Mouse (Mus musculus): ENCODE measurements around the gene Ap1b1. TPM values are rescaled to one million over a fixed set of nuclear protein-coding genes. Genes with fewer than 3 reads are reported as not detected.

The Ap1b1 gene
- polyA plus RNA-seq, 1 experiment from 2014 or later, result 87.2 TPM

DNA sequence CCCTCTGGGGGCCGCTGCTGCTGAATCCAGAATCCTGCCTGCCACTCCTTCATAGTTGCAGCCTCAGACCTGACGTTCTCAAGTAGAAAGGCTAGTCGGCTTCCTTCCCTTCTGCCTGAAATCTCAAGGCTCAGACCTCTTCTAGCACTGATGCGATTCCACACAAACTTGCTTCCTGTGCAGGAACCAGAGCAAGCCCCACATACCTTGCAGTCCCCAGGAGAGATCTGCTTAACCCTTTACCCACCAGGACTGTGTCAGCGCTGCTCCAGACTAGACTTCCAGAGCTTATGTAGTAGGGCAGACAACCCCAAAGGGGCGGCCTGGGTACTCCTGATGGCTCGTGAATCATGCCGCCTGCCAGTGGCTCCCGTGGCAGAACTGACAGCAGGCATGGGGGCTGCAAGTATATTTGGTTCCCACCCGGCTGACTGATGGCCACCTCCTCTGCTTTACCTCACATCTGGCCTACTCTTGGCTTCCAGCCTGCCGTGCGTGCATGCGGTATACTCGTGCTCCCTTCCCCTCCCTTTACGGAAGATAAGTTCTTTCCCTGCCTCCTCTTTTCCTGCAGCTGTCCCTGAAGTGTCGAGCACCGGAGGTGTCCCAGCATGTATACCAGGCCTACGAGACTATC is 54.6 kb downstream of the Ap1b1 start:
- Histone ChIP-seq H3K27me3 (no peaks in the 10 kb centered on the region), H3K36me3 (peaks cover 70% of the 10 kb centered on the region), H3K9me3 (no peaks in the 10 kb centered on the region), H3K27ac (no peak overlapping the region), H3K4me1 (replicated peaks) (no peaks in the 10 kb centered on the region), H3K9ac (replicated peaks) (no peak overlapping the region), H3K4me3 (replicated peaks) (no peak overlapping the region), H3K4me2 (replicated peaks) (no peak overlapping the region)
- no peak for ATAC-seq
- WGBS, result 88% methylated on average over 18 of the region's 18 CpGs

DNA sequence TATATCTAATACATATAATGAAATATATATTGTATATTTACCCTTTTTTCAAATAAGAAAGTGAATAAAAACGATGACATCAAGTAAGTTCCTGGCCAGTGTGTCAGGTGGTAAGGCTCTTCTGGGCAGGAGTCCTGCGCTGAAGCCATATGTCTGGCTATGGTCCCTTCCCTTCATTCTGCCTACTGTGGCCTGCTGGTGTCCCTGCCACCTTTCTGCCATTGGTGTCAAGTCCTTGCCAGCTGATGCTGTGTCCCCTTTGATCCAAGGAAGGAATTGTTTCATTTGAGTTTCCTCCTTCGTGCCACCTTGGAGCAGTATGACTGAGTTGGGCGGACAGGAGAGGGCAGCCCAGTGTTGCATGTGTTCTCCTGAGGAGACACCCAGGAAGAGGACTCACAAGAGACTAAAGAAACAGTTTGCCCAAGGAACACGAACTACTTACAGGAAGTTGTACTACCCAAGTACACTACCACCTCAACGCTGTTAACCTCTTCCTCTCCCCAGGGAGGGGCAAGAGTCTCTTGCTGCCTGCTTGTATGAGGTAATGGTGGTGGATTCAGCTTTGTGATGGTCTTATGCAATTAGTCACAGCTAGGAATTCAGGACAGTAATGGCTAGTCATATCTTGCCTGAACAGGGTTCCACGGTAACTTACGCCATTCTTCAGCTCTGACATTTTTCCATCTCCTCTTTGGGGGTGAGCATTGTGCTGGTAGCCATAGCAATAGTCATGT is 56.2 kb downstream of the Ap1b1 start:
- H3K27me3 ChIP-seq, result no peaks in the 10 kb centered on the region
- H3K4me2 ChIP-seq (replicated peaks), result no peak overlapping the region
- no peaks in the 10 kb centered on the region for H3K9me3 ChIP-seq
- peaks cover 54% of the 10 kb centered on the region for H3K36me3 ChIP-seq
- no peak for ATAC-seq
- H3K27ac ChIP-seq, result no peak overlapping the region
- no peaks in the 10 kb centered on the region for H3K4me1 ChIP-seq (replicated peaks)
- no peak overlapping the region for H3K4me3 ChIP-seq (replicated peaks)
- no peak overlapping the region for H3K9ac ChIP-seq (replicated peaks)
- 92% methylated on average over 8 of the region's 8 CpGs for WGBS

DNA sequence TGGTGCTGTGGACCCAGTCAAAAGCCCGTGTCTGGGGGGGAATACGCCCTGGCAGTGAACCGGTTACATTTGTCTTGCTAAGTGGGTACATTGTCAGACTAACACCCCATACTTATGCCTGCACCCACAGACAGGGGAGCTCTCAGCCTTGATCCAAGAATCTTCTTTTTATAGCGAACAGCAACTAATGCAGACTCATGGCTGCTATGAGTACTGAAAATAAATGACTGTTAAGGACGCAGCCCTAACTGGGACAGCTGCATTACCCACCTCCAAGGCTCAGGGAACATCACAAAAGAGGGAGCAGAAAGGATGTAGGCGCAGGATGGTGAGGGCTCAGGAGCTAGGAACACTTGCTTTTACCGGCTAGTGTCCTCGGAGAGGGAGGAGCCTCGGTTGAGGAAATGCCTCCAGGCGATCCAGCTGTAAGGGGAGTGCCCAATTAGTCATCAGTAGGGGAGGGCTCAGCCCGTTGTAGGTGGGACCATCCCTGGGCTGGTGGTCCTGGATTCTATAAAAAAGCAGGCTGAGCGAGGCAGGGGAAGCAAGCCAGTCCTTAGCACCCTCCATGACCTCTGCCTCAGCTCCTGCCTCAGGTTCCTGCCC is 59.8 kb downstream of the Ap1b1 start:
- WGBS, result 52% methylated on average over 12 of the region's 12 CpGs
- Histone ChIP-seq H3K27ac (no peak overlapping the region), H3K27me3 (no peaks in the 10 kb centered on the region), H3K4me3 (replicated peaks) (no peak overlapping the region), H3K36me3 (peaks cover 18% of the 10 kb centered on the region), H3K4me1 (replicated peaks) (no peaks in the 10 kb centered on the region), H3K9me3 (no peaks in the 10 kb centered on the region), H3K9ac (replicated peaks) (no peak overlapping the region), H3K4me2 (replicated peaks) (no peak overlapping the region)
- no peak for ATAC-seq

DNA sequence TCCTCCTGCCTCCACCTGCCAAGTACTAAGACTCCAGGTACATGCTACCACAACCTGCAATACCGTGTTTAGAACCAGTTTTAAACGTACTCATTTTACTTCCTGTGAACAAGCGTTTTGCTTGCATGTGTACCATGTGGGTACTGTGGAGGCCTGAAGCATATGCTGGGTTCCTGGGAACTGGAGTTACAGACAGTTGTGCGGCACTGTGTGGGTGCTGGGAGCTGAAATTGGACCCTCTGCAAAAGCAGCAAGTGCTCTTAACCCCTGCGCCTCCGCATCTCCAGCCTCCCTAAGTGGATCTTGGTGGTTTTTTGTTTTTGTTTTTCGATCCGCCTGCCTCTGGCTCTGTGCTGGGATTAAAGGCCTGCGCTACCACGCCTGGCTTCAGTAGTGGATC is 65.0 kb downstream of the Ap1b1 start:
- Histone ChIP-seq H3K4me3 (replicated peaks) (no peak overlapping the region), H3K27me3 (peaks cover 17% of the 10 kb centered on the region), H3K36me3 (no peaks in the 10 kb centered on the region), H3K4me2 (replicated peaks) (no peak overlapping the region), H3K9me3 (no peaks in the 10 kb centered on the region), H3K4me1 (replicated peaks) (peaks cover 14% of the 10 kb centered on the region), H3K27ac (no peak overlapping the region), H3K9ac (replicated peaks) (no peak overlapping the region)
- no peak for ATAC-seq
- WGBS, result 79% methylated on average over 10 of the region's 10 CpGs

DNA sequence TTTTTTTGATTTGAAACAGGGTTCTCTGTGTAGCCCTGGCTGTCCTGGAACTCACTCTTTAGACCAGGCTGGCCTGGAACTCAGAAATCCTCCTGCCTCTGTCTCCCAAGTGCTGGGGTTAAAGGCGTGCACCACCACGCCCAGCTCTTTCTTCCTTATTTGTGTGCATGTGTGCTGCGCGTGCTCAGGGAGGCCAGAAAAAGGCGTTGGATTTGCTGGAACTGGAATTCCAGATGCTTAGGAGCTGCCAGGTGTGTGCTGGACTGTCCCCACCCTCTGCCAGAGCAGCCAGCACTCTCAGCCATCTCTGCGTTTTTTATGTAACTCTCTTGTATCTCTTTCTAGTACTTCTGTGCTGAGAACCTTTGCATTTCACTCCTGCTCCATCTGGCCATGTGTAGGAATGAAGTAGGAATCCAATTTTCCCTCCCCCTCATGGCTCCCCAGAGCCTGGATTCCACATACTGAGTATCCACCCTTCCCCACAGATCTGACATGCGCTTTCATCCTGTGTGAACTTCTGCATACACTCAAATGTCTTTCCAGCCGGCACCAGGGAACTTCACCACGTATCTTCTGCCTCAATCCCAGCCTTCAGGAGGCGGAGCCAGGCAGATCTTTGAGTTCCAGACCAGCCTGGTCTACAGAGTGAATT is 65.7 kb downstream of the Ap1b1 start:
- WGBS, result 81% methylated on average over 10 of the region's 10 CpGs
- Histone ChIP-seq H3K9ac (replicated peaks) (no peak overlapping the region), H3K4me1 (replicated peaks) (peaks cover 21% of the 10 kb centered on the region), H3K36me3 (no peaks in the 10 kb centered on the region), H3K27me3 (peaks cover 24% of the 10 kb centered on the region), H3K4me2 (replicated peaks) (no peak overlapping the region), H3K9me3 (no peaks in the 10 kb centered on the region), H3K4me3 (replicated peaks) (no peak overlapping the region), H3K27ac (no peak overlapping the region)
- ATAC-seq, result no peak

DNA sequence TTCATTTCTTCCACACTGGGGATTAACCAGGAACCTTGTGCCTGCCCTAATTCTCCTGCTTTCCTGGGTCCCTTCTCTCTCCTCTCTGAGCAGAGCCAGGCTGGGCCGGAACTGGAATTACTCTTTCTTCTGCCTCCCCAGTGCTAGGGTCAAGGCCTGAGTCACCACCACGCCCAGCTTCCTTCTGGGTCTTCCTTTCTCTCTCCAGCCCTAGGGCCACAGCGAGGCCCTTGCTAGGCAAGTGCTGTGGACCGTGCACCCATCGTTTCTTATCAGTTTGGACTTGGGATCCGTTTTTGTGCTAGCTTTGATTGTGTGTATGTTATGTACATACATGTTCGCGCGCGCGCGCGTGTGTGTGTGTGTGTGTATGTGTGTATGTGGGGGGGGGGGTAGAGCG is 67.5 kb downstream of the Ap1b1 start:
- H3K9me3 ChIP-seq, result no peaks in the 10 kb centered on the region
- H3K27me3 ChIP-seq, result peaks cover 42% of the 10 kb centered on the region
- WGBS, result 89% methylated on average over 14 of the region's 14 CpGs
- H3K36me3 ChIP-seq, result no peaks in the 10 kb centered on the region
- ATAC-seq, result no peak
- no peak overlapping the region for H3K4me3 ChIP-seq (replicated peaks)
- H3K4me1 ChIP-seq (replicated peaks), result peaks cover 35% of the 10 kb centered on the region
- no peak overlapping the region for H3K4me2 ChIP-seq (replicated peaks)
- H3K27ac ChIP-seq, result no peak overlapping the region
- no peak overlapping the region for H3K9ac ChIP-seq (replicated peaks)

DNA sequence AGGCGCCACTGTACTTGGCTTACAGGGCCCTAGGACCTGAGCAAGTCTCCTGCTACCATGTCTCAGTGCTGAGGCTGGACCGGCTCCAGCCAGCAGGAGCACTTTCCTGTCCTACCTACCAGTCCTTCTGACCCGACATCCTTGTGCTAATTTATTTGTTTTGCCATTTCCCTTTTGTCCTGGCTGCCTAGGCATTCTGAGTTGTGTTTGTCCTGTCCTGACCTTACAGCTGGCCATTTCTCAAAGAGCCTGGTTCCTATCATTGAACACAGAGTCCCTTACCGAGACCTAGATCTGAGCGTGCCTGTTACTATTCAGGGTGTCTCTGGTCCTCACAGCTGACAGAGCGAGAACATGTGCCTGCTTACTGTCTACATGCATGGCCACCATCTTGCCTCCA is 68.2 kb downstream of the Ap1b1 start:
- 73% methylated on average over 6 of the region's 6 CpGs for WGBS
- H3K9me3 ChIP-seq, result no peaks in the 10 kb centered on the region
- no peaks in the 10 kb centered on the region for H3K36me3 ChIP-seq
- H3K4me1 ChIP-seq (replicated peaks), result peaks cover 41% of the 10 kb centered on the region
- H3K27ac ChIP-seq, result no peak overlapping the region
- no peak overlapping the region for H3K4me3 ChIP-seq (replicated peaks)
- H3K4me2 ChIP-seq (replicated peaks), result no peak overlapping the region
- no peak for ATAC-seq
- H3K27me3 ChIP-seq, result peaks cover 50% of the 10 kb centered on the region
- no peak overlapping the region for H3K9ac ChIP-seq (replicated peaks)

DNA sequence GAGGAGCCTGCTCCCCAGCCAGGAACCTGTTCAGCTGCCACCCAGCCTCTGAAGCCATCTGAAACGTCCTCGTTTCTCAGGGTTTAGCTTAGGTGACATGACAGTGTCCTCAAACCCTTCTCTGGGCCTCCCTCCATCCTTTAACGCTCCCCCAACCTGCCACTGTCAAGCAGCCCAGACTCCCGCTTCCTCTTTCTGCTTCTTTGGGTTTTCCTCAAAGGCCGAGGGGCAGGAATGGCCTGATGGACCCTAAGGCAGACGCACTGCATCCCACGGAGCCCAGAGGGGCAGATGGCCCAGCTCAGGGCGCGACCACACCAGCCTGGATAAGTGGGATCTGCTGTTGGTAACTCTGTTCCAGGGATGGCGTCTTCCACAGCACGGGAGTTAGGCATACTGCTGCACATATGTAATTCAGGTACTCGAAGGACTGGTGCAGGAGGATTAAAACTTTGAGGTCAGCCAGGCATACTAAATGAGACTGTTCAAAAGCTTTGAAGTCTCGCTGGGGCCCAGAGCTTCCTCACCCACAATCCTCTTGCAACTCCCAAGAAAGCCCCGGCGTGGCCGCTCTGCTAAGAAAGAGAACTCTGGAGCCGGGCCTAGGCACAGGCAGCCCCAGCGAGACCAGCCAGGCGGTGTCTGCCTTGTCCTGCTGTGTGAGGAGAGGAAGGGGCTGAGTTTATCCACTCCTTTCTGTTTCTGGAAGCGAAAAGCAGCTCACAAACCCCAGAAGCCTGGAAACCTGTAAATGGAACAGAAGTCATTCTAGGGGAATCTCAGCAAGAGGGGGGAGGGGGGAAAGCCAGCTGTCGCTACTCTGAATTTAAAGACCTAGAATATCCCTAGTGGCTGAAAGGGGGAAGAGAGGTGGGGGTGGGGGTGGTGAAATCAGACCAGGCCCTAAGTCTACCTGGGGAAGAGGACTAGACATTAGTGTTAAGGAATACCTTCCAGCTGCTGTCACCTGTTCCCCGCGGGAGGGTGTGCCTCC is 69.6 kb downstream of the Ap1b1 start:
- no peak overlapping the region for H3K4me2 ChIP-seq (replicated peaks)
- peak overlapping the region; percentile 5 for H3K9ac ChIP-seq (replicated peaks)
- H3K27me3 ChIP-seq, result peaks cover 63% of the 10 kb centered on the region
- peaks cover 49% of the 10 kb centered on the region for H3K4me1 ChIP-seq (replicated peaks)
- 15% methylated on average over 23 of the region's 23 CpGs for WGBS
- no peaks in the 10 kb centered on the region for H3K9me3 ChIP-seq
- ATAC-seq, result no peak
- no peak overlapping the region for H3K27ac ChIP-seq
- H3K4me3 ChIP-seq (replicated peaks), result no peak overlapping the region
- no peaks in the 10 kb centered on the region; the same call in 1 of the 2 replicates for H3K36me3 ChIP-seq

DNA sequence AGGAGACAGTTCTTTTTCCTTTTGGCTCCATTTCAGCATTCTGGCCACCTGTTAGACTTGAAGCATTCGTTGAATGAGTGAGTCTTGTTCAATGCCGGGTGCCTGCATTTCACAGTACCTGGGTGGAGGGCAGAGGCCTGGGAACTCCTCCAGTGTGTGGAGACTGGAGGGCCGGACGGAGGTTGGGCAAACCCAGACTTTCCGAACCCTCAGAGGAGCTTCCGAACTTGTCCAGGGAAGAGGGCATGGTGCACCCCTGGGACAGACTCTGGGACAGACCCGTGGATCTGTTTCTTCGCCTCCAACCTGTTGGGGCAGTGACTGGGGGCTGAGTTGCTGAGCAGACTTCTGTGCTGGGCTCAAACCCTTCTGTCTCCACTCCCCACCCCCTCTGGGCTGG is 70.4 kb downstream of the Ap1b1 start:
- H3K4me2 ChIP-seq (replicated peaks), result no peak overlapping the region
- H3K27ac ChIP-seq, result no peak overlapping the region
- H3K36me3 ChIP-seq, result no peaks in the 10 kb centered on the region; the same call in 1 of the 2 replicates
- H3K9me3 ChIP-seq, result no peaks in the 10 kb centered on the region
- ATAC-seq, result no peak
- WGBS, result 53% methylated on average over 8 of the region's 8 CpGs
- H3K9ac ChIP-seq (replicated peaks), result no peak overlapping the region
- peaks cover 57% of the 10 kb centered on the region for H3K4me1 ChIP-seq (replicated peaks)
- H3K27me3 ChIP-seq, result peaks cover 72% of the 10 kb centered on the region
- no peak overlapping the region for H3K4me3 ChIP-seq (replicated peaks)

DNA sequence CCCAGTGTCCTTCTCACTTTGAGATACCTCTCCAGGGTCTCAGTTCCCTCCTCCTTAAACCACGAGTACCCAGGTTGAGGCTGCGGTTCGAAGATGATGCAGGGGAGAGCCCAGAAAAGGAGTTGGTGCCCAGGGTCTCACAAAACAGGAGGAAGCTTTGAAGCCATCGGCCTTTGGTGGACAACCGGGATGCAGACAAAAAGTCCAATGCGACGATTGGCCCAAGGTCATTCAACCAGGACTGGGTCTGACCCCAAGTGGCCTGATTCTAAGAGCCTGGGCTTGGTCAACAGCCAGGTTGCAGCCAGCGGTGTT is 70.9 kb downstream of the Ap1b1 start:
- WGBS, result 16% methylated on average over 8 of the region's 8 CpGs
- no peaks in the 10 kb centered on the region for H3K9me3 ChIP-seq
- peak overlapping the region; percentile 85 for H3K4me2 ChIP-seq (replicated peaks)
- H3K4me1 ChIP-seq (replicated peaks), result peaks cover 61% of the 10 kb centered on the region
- H3K36me3 ChIP-seq, result no peaks in the 10 kb centered on the region; the same call in 1 of the 2 replicates
- peak overlapping the region; percentile 68 for H3K9ac ChIP-seq (replicated peaks)
- H3K4me3 ChIP-seq (replicated peaks), result peak overlapping the region; percentile 49
- no peak overlapping the region for H3K27ac ChIP-seq
- no peak for ATAC-seq
- H3K27me3 ChIP-seq, result peaks cover 76% of the 10 kb centered on the region

DNA sequence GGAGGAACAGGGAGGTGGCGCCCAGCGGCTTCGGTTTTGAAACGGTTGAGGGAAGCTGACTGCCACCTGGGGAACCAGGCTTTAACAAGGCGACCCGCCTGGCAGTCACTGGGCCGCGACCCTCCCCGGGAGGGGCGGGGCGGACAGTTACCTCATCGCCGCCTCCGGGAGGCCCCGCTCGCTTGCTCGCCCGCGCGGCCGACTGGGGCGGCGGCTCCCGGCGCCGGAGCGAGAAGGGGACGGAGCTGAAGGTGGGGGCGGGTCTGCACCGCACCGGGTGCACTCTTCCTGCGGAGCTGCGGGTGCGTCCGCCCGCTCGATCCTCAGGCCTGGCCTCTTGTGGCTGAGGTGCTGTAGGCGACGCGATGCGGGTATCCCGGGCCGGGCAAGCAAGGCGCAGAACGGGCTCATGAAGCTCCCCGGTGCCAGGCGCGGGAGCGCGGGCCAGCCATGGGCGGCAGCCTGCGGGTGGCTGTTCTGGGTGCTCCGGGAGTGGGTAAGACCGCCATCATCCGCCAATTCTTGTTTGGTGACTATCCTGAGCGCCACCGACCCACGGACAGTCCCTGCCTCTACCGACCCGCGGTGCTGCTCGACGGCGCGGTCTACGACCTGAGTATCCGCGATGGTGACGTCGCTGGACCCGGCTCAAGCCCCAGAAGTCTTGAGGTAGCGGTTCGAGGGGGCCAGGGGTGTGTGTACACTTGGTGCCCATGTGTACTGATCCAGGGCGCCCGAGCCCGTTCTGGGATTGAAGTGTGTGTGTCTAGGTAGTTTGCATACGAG is 71.4 kb downstream of the Ap1b1 start, which contains the start of gene Rasl10a:
Gene Rasl10a (plus strand): TSS at position 273 of the 786 bp plus-strand sequence.
- H3K4me2 ChIP-seq (replicated peaks), result peak within 1 kb of the TSS; percentile 85

More for the DNA sequence above, 71.4 kb downstream of the Ap1b1 start, which contains the start of gene Rasl10a:
- H3K4me1 ChIP-seq (replicated peaks), result peaks cover 67% of the 10 kb centered on the region
- no peak within 1 kb of the TSS for H3K27ac ChIP-seq
- WGBS, result 1% methylated on average over 76 of the region's 77 CpGs
- peaks cover 81% of the 10 kb centered on the region for H3K27me3 ChIP-seq
- peak within 1 kb of the TSS; percentile 49 for H3K4me3 ChIP-seq (replicated peaks)
- no peaks in the 10 kb centered on the region for H3K9me3 ChIP-seq
- H3K36me3 ChIP-seq, result no peaks in the 10 kb centered on the region; the same call in 1 of the 2 replicates
- 0 out of 2 replicates have a peak, but pooled peaks have one; percentile 5 for ATAC-seq
- peak within 1 kb of the TSS; percentile 68 for H3K9ac ChIP-seq (replicated peaks)
